Mouse (Mus musculus): ENCODE data around the gene Klhl30. TPM values are rescaled to one million over a fixed set of nuclear protein-coding genes. Genes with fewer than 3 reads are reported as not detected.

Gene Klhl30
- total RNA-seq (2015; ENCODE audit: low replicate concordance) (not detected in 2 replicates), total RNA-seq (2017; ENCODE audit: low replicate concordance) (not detected in 2 replicates)

- no peak for ATAC-seq (replicated peaks; ENCODE audit: low FRiP score, poor library complexity, severe bottlenecking)
Observed at GRCm38 (mm10) chr1:91350841-91351240, at the start of gene Klhl30. Klhl30 (plus strand) TSS chr1:91351016.

GRCm38 (mm10) chr1:91301206-91301920 is 49.5 kb upstream of the Klhl30 start:
- ATAC-seq (replicated peaks; ENCODE audit: low FRiP score, poor library complexity, severe bottlenecking) = no peak

GRCm38 (mm10) chr1:91302021-91302420 is 48.8 kb upstream of the Klhl30 start:
- ATAC-seq (replicated peaks; ENCODE audit: low FRiP score, poor library complexity, severe bottlenecking) = no peak

GRCm38 (mm10) chr1:91304621-91305020 is 46.2 kb upstream of the Klhl30 start:
- no peak for ATAC-seq (replicated peaks; ENCODE audit: low FRiP score, poor library complexity, severe bottlenecking)

- ATAC-seq (replicated peaks; ENCODE audit: low FRiP score, poor library complexity, severe bottlenecking) = no peak
Observed at GRCm38 (mm10) chr1:91309366-91310085, 41.3 kb upstream of the Klhl30 start.

GRCm38 (mm10) chr1:91312273-91312672 is 38.5 kb upstream of the Klhl30 start:
- no peak for ATAC-seq (replicated peaks; ENCODE audit: low FRiP score, poor library complexity, severe bottlenecking)

- no peak for ATAC-seq (replicated peaks; ENCODE audit: low FRiP score, poor library complexity, severe bottlenecking)
Observed at GRCm38 (mm10) chr1:91313251-91313650, 37.6 kb upstream of the Klhl30 start.

GRCm38 (mm10) chr1:91317656-91318055 is 33.2 kb upstream of the Klhl30 start:
- no peak for ATAC-seq (replicated peaks; ENCODE audit: low FRiP score, poor library complexity, severe bottlenecking)

- ATAC-seq (replicated peaks; ENCODE audit: low FRiP score, poor library complexity, severe bottlenecking) = 0 out of 2 replicates have a peak, but pooled peaks have one; percentile 6
Observed at GRCm38 (mm10) chr1:91321760-91322438, 28.9 kb upstream of the Klhl30 start, which contains the start of gene Espnl. Espnl (plus strand) TSS chr1:91322075.

- no peak for ATAC-seq (replicated peaks; ENCODE audit: low FRiP score, poor library complexity, severe bottlenecking)
Observed at GRCm38 (mm10) chr1:91324646-91325045, 26.2 kb upstream of the Klhl30 start.

GRCm38 (mm10) chr1:91325488-91326042 is 25.3 kb upstream of the Klhl30 start:
- ATAC-seq (replicated peaks; ENCODE audit: low FRiP score, poor library complexity, severe bottlenecking) = no peak

- ATAC-seq (replicated peaks; ENCODE audit: low FRiP score, poor library complexity, severe bottlenecking) = no peak
Observed at GRCm38 (mm10) chr1:91332102-91332501, 18.7 kb upstream of the Klhl30 start.

- ATAC-seq (replicated peaks; ENCODE audit: low FRiP score, poor library complexity, severe bottlenecking) = no peak
Observed at GRCm38 (mm10) chr1:91333582-91333981, 17.2 kb upstream of the Klhl30 start.

GRCm38 (mm10) chr1:91337355-91337754 is 13.5 kb upstream of the Klhl30 start:
- ATAC-seq (replicated peaks; ENCODE audit: low FRiP score, poor library complexity, severe bottlenecking) = no peak

GRCm38 (mm10) chr1:91344001-91344400 is 6.8 kb upstream of the Klhl30 start:
- no peak for ATAC-seq (replicated peaks; ENCODE audit: low FRiP score, poor library complexity, severe bottlenecking)

GRCm38 (mm10) chr1:91344921-91345685 is 5.7 kb upstream of the Klhl30 start:
- no peak for ATAC-seq (replicated peaks; ENCODE audit: low FRiP score, poor library complexity, severe bottlenecking)

- ATAC-seq (replicated peaks; ENCODE audit: low FRiP score, poor library complexity, severe bottlenecking) = peak; percentile 82
Observed at GRCm38 (mm10) chr1:91346892-91347291, 3.9 kb upstream of the Klhl30 start.

- ATAC-seq (replicated peaks; ENCODE audit: low FRiP score, poor library complexity, severe bottlenecking) = no peak
Observed at GRCm38 (mm10) chr1:91351249-91351648, 433 bp downstream of the Klhl30 start.

GRCm38 (mm10) chr1:91352277-91352676 is 1.5 kb downstream of the Klhl30 start:
- no peak for ATAC-seq (replicated peaks; ENCODE audit: low FRiP score, poor library complexity, severe bottlenecking)

All from erythroid progenitor cell, adult 5-6 weeks (primary cell).